Mouse (Mus musculus): Measurements from ENCODE around the gene Runx2. TPM values are rescaled to one million over a fixed set of nuclear protein-coding genes. Genes with fewer than 3 reads are reported as not detected.

Runx2 gene
- polyA plus RNA-seq, 1 experiment from 2014 or later, result 28.9 TPM

DNA sequence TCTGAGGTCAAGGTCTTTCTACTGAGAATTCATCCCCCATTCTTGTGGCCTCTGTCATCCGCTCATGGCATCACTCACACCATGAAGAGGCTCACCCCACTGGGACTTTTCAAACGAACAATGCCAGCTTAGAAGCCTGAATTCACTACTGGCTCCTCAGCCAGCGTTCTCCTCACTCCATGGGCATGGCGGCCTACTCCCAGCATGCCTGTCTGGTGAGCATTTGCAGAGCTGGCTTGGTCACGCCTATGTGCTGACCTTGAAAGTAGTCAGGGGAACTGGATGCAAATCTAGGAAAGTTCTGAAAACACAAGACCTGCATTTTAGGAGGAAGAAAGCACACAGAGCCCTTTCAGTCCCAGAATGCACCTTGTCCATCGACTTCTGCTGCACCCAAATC lies 187.3 kb downstream of the Runx2 start:
- Histone ChIP-seq H3K9me3 (ENCODE audit: control insufficient read depth, low read length) (no peaks in the 10 kb centered on the region), H3K4me2 (ENCODE audit: low read depth, low read length) (no peak overlapping the region), H3K9ac (ENCODE audit: low read depth, low read length) (no peak overlapping the region), H3K27ac (replicated peaks; ENCODE audit: low read depth, low read length) (no peak overlapping the region), H3K27me3 (replicated peaks; ENCODE audit: control insufficient read depth, insufficient read depth, low read length) (no peaks in the 10 kb centered on the region), H3K4me3 (ENCODE audit: low read depth, low read length) (no peak overlapping the region), H3K4me1 (ENCODE audit: control insufficient read depth, insufficient read depth, low read length) (no peaks in the 10 kb centered on the region), H3K36me3 (ENCODE audit: control insufficient read depth, insufficient read depth, low read length) (no peaks in the 10 kb centered on the region)
- ATAC-seq (ENCODE audit: low read depth), result no peak
- 89% methylated on average over 6 of the region's 6 CpGs for WGBS
- no peak for DNase-seq (ENCODE audit: low spot score)

DNA sequence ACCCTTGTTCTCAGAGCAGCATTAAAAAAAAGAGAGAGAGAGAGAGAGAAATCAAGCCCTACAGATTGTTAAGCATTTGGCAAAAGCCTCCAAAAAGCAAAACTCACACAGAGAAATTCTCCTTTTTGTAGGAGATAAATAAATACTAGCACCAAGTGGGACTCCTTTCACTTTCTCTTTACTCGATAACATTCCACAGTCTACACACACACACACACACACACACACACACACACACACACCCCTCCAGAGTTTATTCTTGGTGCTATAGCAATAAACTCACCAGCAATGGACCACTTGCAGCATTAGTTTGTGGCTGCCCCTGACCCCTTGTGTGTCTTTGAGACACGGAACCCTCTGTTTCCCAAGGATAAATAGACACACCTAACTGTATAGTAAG lies 190.9 kb downstream of the Runx2 start:
- Histone ChIP-seq H3K4me1 (ENCODE audit: control insufficient read depth, insufficient read depth, low read length) (peaks cover 11% of the 10 kb centered on the region), H3K27me3 (replicated peaks; ENCODE audit: control insufficient read depth, insufficient read depth, low read length) (no peaks in the 10 kb centered on the region), H3K27ac (replicated peaks; ENCODE audit: low read depth, low read length) (0 out of 2 replicates have a peak overlapping the region, but pooled peaks have one; percentile 22), H3K36me3 (ENCODE audit: control insufficient read depth, insufficient read depth, low read length) (no peaks in the 10 kb centered on the region), H3K9ac (ENCODE audit: low read depth, low read length) (no peak overlapping the region), H3K4me3 (ENCODE audit: low read depth, low read length) (no peak overlapping the region), H3K4me2 (ENCODE audit: low read depth, low read length) (no peak overlapping the region), H3K9me3 (ENCODE audit: control insufficient read depth, low read length) (no peaks in the 10 kb centered on the region)
- whole genome bisulfite sequencing, result 58% methylated on average over 2 of the region's 2 CpGs
- ATAC-seq (ENCODE audit: low read depth) (no peak), DNase-seq (ENCODE audit: low spot score) (no peak)

DNA sequence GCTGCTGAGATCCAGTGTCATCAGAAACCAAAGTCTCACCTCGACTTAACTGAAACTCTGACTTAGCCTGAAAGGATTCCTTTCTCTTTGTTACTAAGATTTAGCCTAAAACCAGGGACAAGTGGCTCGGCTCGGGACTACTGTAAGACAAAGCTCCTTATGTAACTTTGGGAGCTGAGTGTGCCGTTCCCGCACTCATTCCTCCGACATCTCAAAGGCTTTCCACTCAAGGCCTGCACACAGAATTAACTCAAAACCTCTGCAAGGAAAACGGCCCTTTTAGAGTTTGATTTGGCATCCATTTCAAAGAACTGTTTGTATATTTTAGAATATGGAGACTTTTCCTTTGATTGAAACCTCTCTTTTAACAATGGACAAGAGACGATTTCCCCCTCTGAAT lies 191.3 kb downstream of the Runx2 start:
- Histone ChIP-seq H3K27me3 (replicated peaks; ENCODE audit: control insufficient read depth, insufficient read depth, low read length) (no peaks in the 10 kb centered on the region), H3K9me3 (ENCODE audit: control insufficient read depth, low read length) (no peaks in the 10 kb centered on the region), H3K4me3 (ENCODE audit: low read depth, low read length) (no peak overlapping the region), H3K27ac (replicated peaks; ENCODE audit: low read depth, low read length) (peak overlapping the region; percentile 53), H3K36me3 (ENCODE audit: control insufficient read depth, insufficient read depth, low read length) (no peaks in the 10 kb centered on the region), H3K4me2 (ENCODE audit: low read depth, low read length) (no peak overlapping the region), H3K4me1 (ENCODE audit: control insufficient read depth, insufficient read depth, low read length) (peaks cover 12% of the 10 kb centered on the region), H3K9ac (ENCODE audit: low read depth, low read length) (no peak overlapping the region)
- ATAC-seq (ENCODE audit: low read depth) (no peak), DNase-seq (ENCODE audit: low spot score) (peak; percentile 51)
- 39% methylated on average over 8 of the region's 8 CpGs for WGBS

DNA sequence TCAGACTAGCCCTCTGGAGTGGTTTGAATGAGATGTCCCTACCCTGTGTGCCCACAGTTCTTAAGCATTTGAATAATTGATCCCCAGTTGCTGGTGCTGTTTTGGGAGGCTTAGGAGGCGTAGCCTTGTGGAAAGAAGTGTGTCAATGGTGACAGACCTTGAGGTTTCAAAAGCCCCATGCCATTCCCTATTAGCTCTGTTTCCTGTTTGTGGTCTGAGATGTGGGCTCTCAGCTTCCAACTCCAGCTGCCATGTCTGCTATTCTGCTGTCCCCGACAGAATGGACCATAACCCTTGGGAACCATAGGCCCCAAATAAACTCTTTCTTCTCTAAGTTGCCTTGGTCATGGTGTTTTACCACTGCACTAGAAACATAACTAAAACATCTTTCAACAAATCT lies 194.1 kb downstream of the Runx2 start:
- H3K27me3 ChIP-seq (replicated peaks; ENCODE audit: control insufficient read depth, insufficient read depth, low read length), result no peaks in the 10 kb centered on the region
- no peak overlapping the region for H3K4me2 ChIP-seq (ENCODE audit: low read depth, low read length)
- H3K36me3 ChIP-seq (ENCODE audit: control insufficient read depth, insufficient read depth, low read length), result no peaks in the 10 kb centered on the region
- H3K4me1 ChIP-seq (ENCODE audit: control insufficient read depth, insufficient read depth, low read length), result peaks cover 23% of the 10 kb centered on the region
- H3K4me3 ChIP-seq (ENCODE audit: low read depth, low read length), result no peak overlapping the region
- H3K9me3 ChIP-seq (ENCODE audit: control insufficient read depth, low read length), result no peaks in the 10 kb centered on the region
- H3K9ac ChIP-seq (ENCODE audit: low read depth, low read length), result no peak overlapping the region
- DNase-seq (ENCODE audit: low spot score) (no peak), ATAC-seq (ENCODE audit: low read depth) (no peak)
- H3K27ac ChIP-seq (replicated peaks; ENCODE audit: low read depth, low read length), result no peak overlapping the region
- whole genome bisulfite sequencing, result 79% methylated on average over 2 of the region's 2 CpGs

DNA sequence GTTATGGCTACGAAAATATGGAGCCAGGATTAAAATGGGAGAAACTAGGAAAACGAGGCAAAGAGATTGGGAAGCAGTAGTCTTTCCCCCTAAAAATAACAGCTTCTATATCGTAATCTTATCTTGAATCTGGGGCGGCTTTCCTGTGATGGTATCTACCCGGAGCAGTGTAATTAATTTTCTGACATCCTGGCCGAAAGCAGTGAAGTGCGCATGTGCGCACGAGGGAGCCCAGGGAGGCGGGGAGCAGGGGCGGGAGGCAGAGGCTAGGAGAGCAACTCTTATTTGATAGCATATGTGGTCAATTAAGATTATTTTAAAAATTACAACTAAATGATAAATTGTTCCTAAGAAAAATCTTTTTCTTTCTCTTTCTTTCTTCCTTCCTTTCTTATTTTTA lies 195.9 kb downstream of the Runx2 start:
- Histone ChIP-seq H3K9me3 (ENCODE audit: control insufficient read depth, low read length) (no peaks in the 10 kb centered on the region), H3K4me2 (ENCODE audit: low read depth, low read length) (peak overlapping the region; percentile 55), H3K9ac (ENCODE audit: low read depth, low read length) (peak overlapping the region; percentile 41; the same call in 1 of the 2 replicates), H3K36me3 (ENCODE audit: control insufficient read depth, insufficient read depth, low read length) (no peaks in the 10 kb centered on the region), H3K27ac (replicated peaks; ENCODE audit: low read depth, low read length) (peak overlapping the region; percentile 59; the same call in 1 of the 2 replicates), H3K27me3 (replicated peaks; ENCODE audit: control insufficient read depth, insufficient read depth, low read length) (no peaks in the 10 kb centered on the region), H3K4me1 (ENCODE audit: control insufficient read depth, insufficient read depth, low read length) (peaks cover 31% of the 10 kb centered on the region), H3K4me3 (ENCODE audit: low read depth, low read length) (peak overlapping the region; percentile 15)
- ATAC-seq (ENCODE audit: low read depth), result no peak
- DNase-seq (ENCODE audit: low spot score), result peak; percentile 72
- whole genome bisulfite sequencing, result 23% methylated on average over 11 of the region's 11 CpGs

DNA sequence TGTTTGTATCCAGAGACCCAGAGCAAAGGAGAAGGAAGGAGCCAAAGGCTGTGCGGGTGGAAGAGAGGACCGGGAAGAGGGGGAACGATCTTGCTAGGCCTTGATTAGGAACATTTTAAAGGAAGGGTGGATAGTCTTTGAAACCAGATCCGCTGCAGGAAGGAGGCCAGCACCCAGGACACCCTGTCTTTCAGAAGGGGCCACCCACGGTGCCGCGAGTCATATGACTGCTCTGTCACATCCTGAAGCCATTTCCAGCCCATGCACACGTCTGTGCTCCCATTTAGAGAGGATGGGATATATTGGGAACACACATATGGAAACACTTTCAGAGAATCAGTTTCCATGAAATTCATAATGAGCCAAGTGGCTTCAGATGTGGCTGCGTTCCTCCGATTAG lies 196.4 kb downstream of the Runx2 start:
- H3K27ac ChIP-seq (replicated peaks; ENCODE audit: low read depth, low read length), result peak overlapping the region; percentile 82
- DNase-seq (ENCODE audit: low spot score), result peak; percentile 92
- H3K9ac ChIP-seq (ENCODE audit: low read depth, low read length), result peak overlapping the region; percentile 41; the same call in 1 of the 2 replicates

DNA sequence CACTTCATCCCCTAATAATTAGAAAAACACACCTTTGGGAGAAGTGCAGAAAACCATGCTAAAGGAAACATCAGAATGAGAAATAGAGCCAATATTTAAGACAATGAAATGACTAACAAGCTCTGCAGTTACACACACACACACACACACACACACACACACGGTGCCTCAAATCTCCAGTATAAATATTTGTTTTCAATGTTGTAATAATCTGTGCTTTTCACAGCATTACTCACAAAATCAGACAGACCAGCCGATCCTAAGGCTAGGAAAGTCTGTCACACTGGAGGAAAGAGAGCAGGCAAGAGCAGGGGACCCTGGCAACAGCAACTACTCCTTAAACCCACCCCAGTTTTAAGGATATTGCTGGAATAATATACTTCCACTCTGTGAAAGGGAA lies 196.9 kb downstream of the Runx2 start:
- H3K27me3 ChIP-seq (replicated peaks; ENCODE audit: control insufficient read depth, insufficient read depth, low read length), result no peaks in the 10 kb centered on the region
- WGBS, result 17% methylated on average over 2 of the region's 2 CpGs
- peaks cover 32% of the 10 kb centered on the region for H3K4me1 ChIP-seq (ENCODE audit: control insufficient read depth, insufficient read depth, low read length)
- ATAC-seq (ENCODE audit: low read depth) (no peak), DNase-seq (ENCODE audit: low spot score) (no peak)
- H3K4me2 ChIP-seq (ENCODE audit: low read depth, low read length), result peak overlapping the region; percentile 55
- no peak overlapping the region for H3K9ac ChIP-seq (ENCODE audit: low read depth, low read length)
- H3K27ac ChIP-seq (replicated peaks; ENCODE audit: low read depth, low read length), result peak overlapping the region; percentile 82
- no peak overlapping the region; the same call in 1 of the 2 replicates for H3K4me3 ChIP-seq (ENCODE audit: low read depth, low read length)
- no peaks in the 10 kb centered on the region for H3K9me3 ChIP-seq (ENCODE audit: control insufficient read depth, low read length)
- no peaks in the 10 kb centered on the region for H3K36me3 ChIP-seq (ENCODE audit: control insufficient read depth, insufficient read depth, low read length)

More for the DNA sequence above, 196.4 kb downstream of the Runx2 start:
- H3K4me2 ChIP-seq (ENCODE audit: low read depth, low read length), result peak overlapping the region; percentile 55
- 9% methylated on average over 10 of the region's 10 CpGs for WGBS
- peak overlapping the region; percentile 15; the same call in 1 of the 2 replicates for H3K4me3 ChIP-seq (ENCODE audit: low read depth, low read length)
- no peaks in the 10 kb centered on the region for H3K27me3 ChIP-seq (replicated peaks; ENCODE audit: control insufficient read depth, insufficient read depth, low read length)
- no peaks in the 10 kb centered on the region for H3K36me3 ChIP-seq (ENCODE audit: control insufficient read depth, insufficient read depth, low read length)
- H3K9me3 ChIP-seq (ENCODE audit: control insufficient read depth, low read length), result no peaks in the 10 kb centered on the region
- ATAC-seq (ENCODE audit: low read depth), result peak; percentile 84
- peaks cover 32% of the 10 kb centered on the region for H3K4me1 ChIP-seq (ENCODE audit: control insufficient read depth, insufficient read depth, low read length)

DNA sequence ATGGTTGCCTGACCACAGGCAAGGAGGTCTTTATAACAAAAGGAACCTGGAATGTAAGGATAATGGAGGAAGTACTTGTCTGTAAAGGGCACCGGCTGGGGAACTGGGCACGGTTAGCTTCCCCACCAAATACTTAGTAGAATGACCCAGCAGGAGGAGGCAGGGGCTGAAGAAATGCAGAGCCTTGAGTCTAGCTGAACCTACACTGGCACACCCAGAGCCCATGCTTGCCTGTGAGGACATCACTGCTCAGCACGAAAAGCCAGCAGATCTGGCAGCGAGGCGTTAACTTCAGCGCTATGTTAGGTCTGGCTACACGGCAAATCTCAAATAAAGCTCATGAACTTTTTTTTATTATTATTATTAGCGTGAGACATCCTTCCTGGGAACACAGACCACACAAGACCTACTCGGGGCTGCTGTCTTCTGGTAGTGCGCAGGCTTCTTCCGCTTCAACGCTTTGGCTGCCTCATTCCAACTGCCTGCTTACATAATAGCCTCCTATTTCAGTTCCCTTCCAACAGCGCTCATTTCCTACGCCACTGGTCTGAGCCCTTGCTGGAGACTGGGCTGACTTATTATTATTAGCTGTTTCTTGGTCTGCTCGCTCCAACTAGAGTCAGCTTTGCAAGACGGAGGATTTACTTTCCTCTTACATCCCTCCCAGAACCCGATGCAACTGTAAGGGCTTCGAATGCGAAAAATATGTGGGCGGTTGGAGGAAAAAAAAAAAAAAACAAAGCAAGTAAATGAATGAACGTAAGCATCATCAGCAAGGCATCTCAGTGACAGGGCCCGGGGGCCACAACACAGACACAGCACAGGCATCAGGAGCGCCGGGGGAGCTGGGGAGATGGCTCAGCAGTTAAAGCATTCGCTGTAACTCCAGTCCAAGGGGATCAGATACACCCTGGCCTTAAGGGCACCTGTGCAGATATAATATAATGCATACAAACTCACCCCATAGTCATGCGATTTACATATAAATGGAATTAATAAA lies 200.6 kb downstream of the Runx2 start:
- Histone ChIP-seq H3K27ac (replicated peaks; ENCODE audit: low read depth, low read length) (0 out of 2 replicates have a peak overlapping the region, but pooled peaks have one; percentile 7), H3K4me3 (ENCODE audit: low read depth, low read length) (no peak overlapping the region), H3K4me1 (ENCODE audit: control insufficient read depth, insufficient read depth, low read length) (peaks cover 22% of the 10 kb centered on the region), H3K4me2 (ENCODE audit: low read depth, low read length) (peak overlapping the region; percentile 10; the same call in 1 of the 2 replicates), H3K9me3 (ENCODE audit: control insufficient read depth, low read length) (no peaks in the 10 kb centered on the region), H3K27me3 (replicated peaks; ENCODE audit: control insufficient read depth, insufficient read depth, low read length) (no peaks in the 10 kb centered on the region), H3K9ac (ENCODE audit: low read depth, low read length) (no peak overlapping the region), H3K36me3 (ENCODE audit: control insufficient read depth, insufficient read depth, low read length) (no peaks in the 10 kb centered on the region)
- DNase-seq (ENCODE audit: low spot score) (peak; percentile 73), ATAC-seq (ENCODE audit: low read depth) (peak; percentile 28; the same call in 1 of the 2 replicates)
- WGBS, result 47% methylated on average over 26 of the region's 26 CpGs

Data from embryonic facial prominence, embryonic 14.5 days (tissue).